Mouse (Mus musculus): ENCODE data around the gene Serpinf1. TPM values are rescaled to one million over a fixed set of nuclear protein-coding genes. Genes with fewer than 3 reads are reported as not detected.
A peak's percentile ranks its signal among the peaks of the same experiment; 100 is the strongest.

Serpinf1 gene
- total RNA-seq, 2 experiments from 2014 or later: 13.9 to 18.7 TPM

DNA sequence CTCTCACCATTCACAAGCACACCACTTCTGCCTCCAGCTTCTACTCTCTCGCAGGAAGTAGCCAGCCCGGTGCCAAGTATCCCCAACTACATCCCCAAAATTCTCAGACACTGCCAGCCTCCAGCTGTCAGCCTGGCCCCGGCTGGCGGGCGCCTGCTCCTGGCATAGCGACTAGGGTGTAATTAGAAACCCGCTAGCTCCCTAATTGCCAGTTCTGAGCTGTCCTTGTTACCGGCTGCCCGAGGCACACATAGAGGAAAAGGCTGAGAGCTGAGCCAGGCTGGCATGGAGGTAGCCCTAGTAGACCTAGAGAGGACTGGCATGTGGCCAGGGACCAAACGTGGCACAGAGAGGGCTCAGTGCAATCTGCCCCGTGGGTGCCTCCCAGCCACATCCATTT, 8.8 kb upstream of the Serpinf1 start:
- DNase-seq (ENCODE audit: low spot score in 2 of 2): peak; percentile 62 to 65
- intact Hi-C loops (cut with DNase I): no loop called here

DNA sequence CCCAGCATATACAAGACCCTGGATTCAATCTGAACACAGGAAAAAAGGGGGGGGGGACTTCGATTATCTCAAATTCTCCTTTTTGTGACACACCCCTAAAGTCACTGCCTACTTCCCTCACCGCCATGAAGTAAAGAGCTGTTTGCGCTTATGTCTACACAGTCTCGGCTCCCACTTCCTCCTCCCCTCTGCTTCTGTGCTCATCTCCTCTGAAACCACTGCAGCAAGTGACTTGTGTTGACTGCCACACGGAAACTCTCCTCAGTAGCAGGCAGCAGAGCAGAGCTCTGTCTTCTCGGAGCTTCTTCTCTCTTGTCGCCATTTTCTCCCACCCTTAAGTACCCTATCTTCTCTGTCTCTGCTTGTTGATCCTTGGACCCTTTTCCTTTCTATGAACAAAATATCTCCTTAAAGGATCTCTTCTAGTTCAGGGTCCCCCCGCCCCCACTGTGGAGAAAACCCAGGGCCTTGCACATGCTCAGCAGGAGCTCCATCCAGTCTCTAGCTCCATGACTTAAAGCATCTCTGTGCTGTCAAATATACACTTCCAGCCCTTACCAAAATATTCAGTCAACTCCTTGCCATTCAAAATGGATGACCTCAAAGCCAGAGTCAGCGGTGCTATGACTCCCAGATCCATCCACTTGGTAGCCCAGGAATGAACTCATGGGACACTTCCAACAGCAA, 6.7 kb upstream of the Serpinf1 start:
- no peak for DNase-seq (ENCODE audit: low spot score in 2 of 2)
- intact Hi-C loops (cut with DNase I): no loop called here

DNA sequence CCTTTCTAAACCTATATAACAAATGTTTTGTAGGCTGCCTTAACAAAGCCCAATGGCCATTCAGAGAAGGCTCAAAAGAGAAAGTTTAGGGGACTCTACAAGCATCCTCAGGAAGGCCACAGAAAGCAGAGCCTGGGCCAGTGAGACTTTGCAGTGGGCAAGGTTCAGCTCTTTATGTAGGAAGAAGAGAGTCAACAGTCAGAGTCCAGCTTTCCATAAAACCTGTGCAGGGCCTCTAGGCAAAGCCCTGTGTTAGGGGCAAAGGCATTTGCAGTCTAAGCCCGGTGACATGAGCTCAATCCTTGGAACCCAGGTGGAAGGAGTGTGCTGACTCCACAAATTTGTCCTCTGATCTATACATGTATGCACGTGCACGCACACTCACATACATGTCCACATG, 2.0 kb upstream of the Serpinf1 start:
- intact Hi-C loops (cut with DNase I): no loop called here

DNA sequence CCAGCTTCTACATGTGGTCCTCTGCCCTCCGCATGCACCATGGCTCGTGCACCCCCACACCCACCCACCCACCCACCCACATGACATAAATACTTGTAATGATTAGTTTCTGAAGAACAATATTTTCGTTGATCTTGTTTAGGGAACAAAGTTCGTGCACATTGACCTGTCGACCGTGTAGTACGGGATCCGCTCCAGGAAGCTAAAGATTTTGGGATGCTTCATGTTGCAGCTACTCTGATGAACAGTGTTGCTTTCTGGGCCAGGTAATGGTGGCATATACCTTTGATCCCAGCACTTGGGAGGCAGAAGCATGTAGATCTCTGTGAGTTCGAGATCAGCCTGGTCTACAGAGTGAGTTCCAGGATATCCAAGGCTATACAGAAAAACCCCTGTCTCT, 1.5 kb upstream of the Serpinf1 start:
- intact Hi-C loops (cut with DNase I): no loop called here
- DNase-seq (ENCODE audit: low spot score in 2 of 2): no peak

More for the DNA sequence above, 2.0 kb upstream of the Serpinf1 start:
- no peak for DNase-seq (ENCODE audit: low spot score in 2 of 2)

DNA sequence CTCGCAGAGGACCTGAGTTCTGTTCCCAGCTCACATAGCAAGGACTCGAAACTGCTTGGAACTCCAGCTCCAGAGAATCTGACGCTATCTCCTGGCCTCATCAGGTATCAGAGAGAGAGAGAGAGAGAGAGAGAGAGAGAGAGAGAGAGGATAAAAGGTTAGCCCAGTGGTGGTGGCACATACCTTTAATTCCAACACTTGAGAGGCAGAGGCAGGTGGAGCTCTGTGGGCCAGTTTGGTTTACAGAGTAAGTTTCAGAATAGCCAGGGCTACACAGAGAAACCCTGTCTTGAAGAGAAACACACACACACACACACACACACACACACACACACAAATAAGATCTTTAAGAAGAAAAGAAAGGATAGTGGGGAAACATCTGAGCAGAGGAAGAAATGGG, 590 bp upstream of the Serpinf1 start:
- intact Hi-C loops (cut with DNase I): no loop called here
- no peak for DNase-seq (ENCODE audit: low spot score in 2 of 2)

DNA sequence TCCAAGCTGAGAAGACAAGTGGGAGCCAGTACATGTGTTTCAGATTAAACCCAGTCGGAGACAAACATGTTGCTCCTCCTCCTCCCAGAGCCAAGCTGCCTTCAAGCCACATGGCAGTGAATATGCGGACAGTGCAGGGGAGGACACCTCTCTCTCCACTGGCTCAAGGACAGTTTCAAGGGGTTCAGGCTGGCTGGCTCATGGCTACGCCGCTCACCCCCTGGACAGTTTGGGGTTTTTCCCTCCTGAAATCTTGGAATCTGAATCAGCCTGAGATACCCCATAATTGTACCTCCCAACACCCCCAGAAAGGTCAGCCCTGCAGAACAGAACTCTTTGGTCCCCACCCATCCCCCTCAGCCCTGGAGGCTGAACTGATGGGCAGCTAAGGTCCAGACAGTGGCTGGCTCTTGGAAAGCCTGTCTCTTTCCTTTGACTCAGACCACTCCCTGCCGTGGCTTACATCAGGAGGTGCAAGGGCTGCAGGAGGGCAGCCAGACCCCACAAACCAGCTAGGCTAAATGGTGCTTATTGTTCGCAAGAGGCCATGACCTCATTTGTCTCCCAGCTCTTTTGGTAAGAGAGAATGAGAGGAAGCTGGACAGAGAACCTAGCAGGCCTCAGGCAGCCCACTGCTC, 1.0 kb downstream of the Serpinf1 start:
- DNase-seq (ENCODE audit: low spot score in 2 of 2): no peak
- intact Hi-C loops (cut with DNase I): no loop called here

DNA sequence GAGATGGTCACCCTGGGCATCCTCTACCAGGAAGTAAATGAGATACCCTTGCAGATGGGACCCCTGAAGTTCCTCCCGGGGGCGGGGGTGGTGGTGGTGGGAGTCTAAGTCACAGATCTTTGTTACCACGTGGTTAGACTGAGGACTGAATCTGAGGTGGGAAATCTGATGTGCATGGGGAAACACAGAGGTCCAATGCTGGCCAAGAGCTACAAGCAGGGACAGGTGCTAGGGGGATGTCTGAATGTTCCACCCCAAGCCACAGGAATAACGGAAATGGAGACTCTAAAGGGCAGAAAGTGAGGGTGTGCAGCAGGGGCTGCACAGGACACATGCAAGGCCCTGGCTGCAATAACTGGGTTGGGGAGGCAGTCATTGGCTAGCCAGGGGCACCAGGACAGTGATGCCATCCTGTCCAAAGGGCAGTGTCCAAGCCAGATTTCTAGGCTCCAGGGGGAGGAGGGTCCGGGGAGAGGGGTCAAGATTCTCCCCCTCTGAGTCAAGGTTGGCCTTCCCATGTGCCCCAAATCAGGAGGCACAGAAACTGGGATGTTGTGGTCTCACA, 1.6 kb downstream of the Serpinf1 start:
- intact Hi-C loops (cut with DNase I): no loop called here
- DNase-seq (ENCODE audit: low spot score in 2 of 2): no peak

DNA sequence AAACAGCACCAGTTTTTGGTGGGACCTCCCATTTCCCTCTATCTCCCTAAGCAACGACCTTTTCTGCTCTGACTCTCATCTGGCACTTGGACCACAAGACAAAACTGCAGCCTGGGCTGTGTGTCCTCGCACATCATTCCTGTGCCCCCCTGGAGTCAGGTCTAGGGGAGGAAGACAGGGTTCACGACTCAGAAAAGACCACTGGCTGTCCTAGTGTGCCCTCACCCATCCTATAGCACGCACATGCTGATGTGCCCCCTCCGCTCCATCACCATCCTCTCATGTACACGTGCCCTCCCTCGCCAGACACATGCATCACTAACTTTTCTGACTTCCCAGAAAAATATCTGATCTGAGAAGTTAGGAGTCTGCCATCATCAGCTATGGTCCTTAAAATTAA, 2.5 kb downstream of the Serpinf1 start:
- intact Hi-C loops (cut with DNase I): no loop called here
- DNase-seq (ENCODE audit: low spot score in 2 of 2): no peak

DNA sequence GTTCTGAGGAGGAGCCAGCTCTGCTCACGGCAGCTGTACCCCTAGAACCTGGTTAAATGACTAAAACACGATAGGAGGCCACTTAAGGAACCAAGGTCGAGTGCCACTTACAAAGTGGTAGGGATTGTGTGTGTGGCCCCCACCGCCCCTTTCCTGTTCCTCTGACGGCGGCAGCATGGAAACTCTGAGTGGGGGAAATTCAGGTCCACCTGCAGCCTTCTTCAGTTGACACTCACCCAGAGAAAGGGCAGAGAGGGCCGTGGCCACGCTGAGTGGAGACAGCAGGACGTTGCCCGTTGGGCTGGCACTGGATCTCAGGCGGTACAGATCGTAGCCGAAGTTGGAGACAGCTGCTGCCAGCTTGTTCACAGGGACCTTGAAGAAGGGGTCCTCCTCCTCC, 6.5 kb downstream of the Serpinf1 start:
- intact Hi-C loops (cut with DNase I): no loop called here
- DNase-seq (ENCODE audit: low spot score in 2 of 2): no peak

DNA sequence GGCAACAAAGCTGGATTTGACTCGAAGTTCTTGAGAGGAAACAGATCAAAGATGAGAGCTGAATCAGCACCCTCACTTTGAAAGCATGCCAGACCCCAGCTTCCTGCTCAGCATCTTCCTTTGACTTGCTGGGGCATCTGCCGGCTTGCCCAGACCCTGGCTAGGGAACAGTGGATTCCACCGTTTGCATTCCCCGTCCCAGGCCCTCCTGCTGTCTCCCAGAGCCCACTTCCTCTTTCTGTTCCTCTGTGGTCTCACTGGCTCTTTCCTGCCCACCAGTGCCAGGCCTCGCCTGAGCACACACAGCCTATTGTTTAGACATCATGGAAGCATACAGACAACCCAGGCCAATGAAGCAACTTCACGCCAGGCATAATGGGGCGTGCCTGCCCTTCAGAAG, 7.4 kb downstream of the Serpinf1 start:
- no peak for DNase-seq (ENCODE audit: low spot score in 2 of 2)
- intact Hi-C loops (cut with DNase I): no loop called here

DNA sequence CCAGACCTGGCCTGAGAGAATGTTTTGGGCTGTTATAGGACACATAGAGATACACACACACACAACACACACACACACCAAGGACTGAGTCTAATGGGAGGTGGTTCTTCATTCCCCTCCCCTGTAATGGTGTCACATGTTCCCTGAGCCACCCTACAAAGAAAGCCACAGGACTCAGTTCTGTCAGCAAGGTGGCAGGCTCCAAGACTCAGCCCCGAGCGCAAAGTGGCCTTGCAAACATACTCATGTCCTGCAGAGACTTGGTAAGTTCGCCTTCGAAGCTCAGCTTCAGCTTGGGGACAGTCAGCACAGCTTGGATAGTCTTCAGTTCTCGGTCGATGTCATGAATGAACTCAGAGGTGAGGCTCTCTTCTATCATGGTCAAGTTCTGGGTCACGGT, 11.9 kb downstream of the Serpinf1 start:
- intact Hi-C loops (cut with DNase I): no loop called here
- DNase-seq (ENCODE audit: low spot score in 2 of 2): no peak

DNA sequence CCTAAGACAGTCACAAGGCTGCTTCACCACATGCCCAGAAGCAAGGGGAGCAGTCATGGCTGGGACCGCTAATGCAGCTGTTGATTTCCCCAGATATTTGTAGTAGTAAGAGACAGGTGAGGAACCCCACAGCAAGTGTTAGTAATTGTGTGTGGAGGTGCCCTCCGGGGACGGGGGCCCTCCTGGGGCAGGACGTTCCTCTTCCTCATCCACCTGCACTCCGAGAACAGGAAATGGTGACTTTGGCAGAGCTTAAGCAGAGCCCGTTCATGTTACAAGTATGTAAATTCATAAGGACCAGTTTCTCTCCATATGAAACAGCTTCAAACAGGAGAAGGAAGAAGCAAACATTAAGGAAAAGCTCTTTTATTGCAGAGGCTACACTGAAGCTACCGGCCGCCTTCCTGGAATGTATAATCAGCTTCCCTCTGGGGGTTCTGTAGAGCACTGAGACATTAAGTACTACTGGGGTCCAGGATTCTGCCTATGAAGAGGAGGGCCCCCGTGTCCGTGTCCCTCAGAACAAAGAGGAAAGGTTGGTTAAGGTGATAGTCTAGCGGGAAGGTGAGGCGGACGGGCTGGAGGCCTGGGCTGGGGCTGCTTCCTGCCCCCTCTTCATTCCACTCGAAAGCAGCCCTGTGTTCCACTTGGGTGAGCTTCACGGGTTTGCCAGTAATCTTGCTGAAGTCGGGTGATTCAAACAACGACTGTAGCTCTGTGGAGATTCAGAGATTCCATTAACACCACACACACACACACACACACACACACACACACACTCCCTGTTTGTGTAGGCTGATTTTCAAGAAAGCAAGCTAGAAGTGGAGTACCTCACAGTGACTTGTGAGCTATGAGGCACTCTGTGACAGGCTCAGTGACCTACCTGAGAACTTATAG, 12.6 kb downstream of the Serpinf1 start:
- intact Hi-C loops (cut with DNase I): no loop called here
- DNase-seq (ENCODE audit: low spot score in 2 of 2): no peak

DNA sequence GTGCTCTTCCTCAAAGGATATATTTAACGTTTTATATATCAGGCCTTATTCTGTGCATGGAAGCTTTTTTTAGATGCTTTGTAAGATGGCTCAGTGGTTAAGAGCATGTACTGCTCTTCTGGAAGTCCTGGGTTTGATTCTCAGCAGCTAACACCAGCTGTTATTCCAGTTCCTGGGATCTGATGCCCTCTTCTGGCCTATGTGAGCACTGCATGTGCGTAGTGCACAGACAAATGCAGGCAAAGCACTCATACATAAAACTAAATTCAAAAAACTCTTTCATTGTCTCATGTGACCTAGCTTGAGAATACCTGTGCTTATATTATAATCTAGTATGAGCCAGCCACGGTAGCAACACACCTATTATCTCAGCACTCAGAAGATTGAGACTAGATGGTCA, 15.6 kb downstream of the Serpinf1 start:
- intact Hi-C loops (cut with DNase I): no loop called here
- DNase-seq (ENCODE audit: low spot score in 2 of 2): no peak

DNA sequence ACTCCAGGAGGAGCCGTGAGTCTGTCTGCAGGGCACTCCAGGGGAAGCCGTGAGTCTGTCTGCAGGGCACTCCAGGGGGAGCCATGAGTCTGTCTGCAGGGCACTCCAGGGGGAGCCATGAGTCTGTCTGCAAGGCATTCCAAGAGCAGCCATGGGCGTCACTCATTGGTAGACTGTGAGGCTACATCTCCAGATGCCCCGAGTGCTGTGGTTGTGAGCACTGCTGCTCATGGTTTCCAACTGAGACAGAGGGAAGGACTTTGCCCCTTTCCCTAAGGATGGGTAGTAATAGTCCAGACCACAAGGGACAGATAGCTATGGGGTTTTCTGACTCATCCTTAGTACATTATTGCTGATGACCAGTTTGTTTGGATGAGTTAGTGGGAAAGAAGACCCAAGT, 16.4 kb downstream of the Serpinf1 start:
- no peak for DNase-seq (ENCODE audit: low spot score in 2 of 2)
- intact Hi-C loops (cut with DNase I): no loop called here

DNA sequence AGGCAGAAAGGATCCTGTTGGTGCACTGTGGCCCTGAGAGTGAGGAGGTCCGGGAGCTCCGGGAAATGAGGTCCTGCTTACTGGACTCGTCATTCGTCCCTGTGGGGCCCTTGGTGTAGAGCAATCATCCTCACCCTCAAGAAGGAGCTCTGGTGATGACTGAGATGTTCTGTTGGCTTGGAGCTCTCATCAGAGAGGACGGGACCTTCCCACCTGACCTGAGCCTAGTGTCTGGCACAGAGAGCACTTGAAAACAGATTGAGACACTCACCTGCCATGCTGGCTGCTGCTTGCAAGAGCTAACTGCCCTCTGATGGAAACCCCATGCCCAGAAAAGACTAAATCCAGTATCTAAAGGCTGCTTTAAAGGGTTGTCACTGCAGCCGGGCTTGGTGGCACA, 17.7 kb downstream of the Serpinf1 start:
- DNase-seq (ENCODE audit: low spot score in 2 of 2): no peak
- intact Hi-C loops (cut with DNase I): loop anchor here (5.0 kb wide), 1 partner anchor 48 kb away; the partner anchor contains the start of gene Wdr81

DNA sequence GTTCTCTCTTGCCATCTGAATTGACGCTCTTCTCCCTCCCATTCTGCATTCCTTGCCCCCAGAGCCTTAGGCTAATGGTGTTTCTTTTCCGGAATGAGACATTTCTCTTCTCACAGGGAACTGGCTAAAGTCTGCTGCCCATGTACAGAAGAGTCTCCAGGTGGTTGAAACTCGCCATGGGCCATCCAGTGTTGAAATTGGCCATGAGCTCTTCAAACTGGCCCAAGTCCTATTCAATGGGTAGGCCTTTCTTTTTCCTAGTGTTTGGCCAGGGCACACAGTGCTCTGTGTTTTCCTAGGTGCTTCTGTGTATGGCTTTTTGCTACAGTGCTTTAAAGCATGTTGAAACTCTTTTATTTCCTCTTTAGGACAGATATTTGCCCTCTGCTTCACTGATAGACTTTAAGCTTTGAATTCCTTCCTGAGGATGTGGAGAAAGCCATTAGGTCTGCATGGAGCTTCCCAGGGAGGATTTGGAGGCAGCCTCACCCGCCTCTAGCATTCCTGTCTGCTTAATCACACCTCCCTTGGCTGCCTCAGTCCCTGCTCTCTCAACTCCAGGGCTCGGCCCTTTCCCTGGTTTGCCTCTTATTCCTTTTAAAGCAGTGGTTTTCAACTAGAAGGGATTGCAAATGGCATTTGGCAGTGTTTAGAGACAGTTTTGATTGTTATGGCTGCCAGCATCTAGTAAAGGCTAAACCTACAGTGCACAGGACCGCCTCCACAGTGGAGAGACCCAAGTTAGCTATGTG, 19.0 kb downstream of the Serpinf1 start:
- intact Hi-C loops (cut with DNase I): loop anchor here (5.0 kb wide), 1 partner anchor 49 kb away; the partner anchor contains the start of gene Wdr81
- DNase-seq (ENCODE audit: low spot score in 2 of 2): no peak

DNA sequence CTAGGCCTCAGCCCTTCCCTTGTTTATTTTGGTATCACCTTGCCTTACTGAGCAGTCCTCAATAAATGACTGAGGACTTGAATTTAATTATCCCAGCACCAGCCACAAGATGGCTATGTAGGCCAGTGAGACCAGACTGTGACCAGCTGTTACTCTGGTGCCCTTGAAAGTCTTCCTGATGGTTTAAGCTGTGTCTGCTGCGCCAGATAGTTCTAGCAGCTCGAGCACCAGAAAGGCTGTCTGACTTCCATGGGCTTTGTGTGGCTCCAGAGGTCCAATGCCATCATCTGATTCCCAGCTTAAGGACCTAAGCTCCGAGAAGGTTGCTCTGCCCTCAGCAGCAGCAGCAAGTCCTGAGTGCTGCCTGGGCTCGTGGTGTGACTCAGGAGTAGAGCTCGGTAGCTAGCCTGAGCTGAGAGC, 20.2 kb downstream of the Serpinf1 start:
- DNase-seq (ENCODE audit: low spot score in 2 of 2): peak in 1 of 2 experiments; percentile 40
- intact Hi-C loops (cut with DNase I): loop anchor here (1.0 to 5.0 kb wide), 2 partner anchors 50 to 108 kb away; partner anchors contain the start of genes Rilp and Wdr81

DNA sequence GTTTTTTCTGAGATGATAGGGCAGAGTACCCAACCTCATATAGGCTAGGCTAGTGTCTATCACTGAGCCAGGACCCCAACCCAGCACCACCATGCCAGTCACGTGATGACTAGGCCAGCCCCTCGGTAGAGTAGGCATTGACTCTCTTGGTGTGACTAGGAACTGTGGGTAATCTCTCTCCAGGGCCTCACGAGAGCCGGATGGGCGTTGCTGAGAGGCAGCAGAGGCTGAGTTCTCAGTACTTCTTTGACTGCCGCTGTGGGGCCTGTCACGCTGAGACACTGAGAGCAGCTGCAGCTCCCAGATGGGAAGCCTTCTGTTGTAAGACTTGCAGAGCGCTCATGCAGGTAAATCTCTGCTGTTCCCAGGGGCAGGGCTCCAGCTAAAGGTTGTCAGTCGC, 22.4 kb downstream of the Serpinf1 start:
- intact Hi-C loops (cut with DNase I): loop anchor here (5.0 kb wide), 1 partner anchor 52 kb away; the partner anchor contains the start of gene Wdr81
- DNase-seq (ENCODE audit: low spot score in 2 of 2): no peak

DNA sequence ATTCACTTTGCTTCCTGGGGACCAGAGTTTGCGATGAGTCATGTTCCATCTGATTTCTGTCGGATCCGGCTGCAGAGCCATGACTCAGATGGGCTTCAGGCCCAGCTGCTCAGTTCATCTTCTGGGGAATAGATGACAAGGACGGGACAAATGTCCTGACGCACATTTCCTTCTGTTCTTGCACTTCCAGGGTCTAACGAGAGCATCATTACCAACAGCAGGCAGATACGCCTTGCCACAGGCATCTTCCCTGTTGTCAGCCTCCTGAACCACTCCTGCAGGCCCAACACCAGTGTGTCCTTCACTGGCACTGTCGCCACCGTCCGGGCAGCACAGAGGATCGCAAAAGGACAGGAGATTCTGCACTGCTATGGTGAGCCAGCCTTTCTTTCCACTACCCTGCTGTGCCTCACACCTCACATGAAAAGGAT, 23.1 kb downstream of the Serpinf1 start:
- intact Hi-C loops (cut with DNase I): no loop called here
- DNase-seq (ENCODE audit: low spot score in 2 of 2): peak; percentile 49 to 61

Data from left cerebral cortex, postnatal 36 days (tissue).